Mouse (Mus musculus) kidney, adult 11 months (tissue): Measurements from ENCODE around the gene Cnih1.
"Not testable (repeated sequence)": the region's sequence is repeated elsewhere in the genome, so short reads cannot be mapped to it uniquely, and the experiment has no call there.

ENCODE experiments used
- DNase-seq: peaks from one replicate; pipeline ENCODE4 v3.0.0; 2022

Gene Cnih1

DNA sequence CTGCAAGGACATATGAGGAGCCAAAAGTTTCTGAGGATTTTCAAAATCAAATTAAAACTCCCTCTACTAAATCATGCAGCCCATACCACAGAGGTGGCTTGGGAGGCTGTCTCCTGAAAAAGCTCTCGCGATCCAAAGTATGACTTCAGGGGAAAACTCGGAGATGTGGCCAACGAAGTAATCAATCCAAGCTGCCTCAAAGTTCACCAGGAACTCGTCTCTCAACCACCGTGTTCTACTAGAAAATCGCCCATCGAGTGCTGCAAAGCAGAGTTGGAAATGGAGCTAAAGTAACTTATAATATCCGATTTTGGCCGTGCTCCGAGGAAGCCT lies 791 bp downstream of the Cnih1 start:
- DNase-seq = no peak

DNA sequence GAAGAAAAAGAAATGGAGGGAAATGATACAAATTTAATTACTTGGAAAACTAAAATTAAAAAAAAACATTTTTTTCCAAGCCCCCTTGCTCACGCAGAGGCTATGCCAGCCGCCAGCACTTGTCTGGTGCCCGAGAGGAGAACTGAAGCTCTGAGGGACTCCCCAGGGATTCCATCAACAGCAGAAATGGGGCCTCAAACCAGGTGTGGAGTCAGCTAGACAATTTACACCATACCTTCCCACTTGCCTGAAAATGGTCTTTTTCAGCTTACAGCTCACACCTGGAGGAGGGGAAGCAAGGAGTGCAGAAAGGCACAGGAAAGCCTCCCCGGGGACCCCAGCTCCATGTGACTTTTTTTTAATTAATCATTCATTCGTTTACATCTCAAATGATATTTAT lies 3.0 kb downstream of the Cnih1 start:
- DNase-seq = no peak

DNA sequence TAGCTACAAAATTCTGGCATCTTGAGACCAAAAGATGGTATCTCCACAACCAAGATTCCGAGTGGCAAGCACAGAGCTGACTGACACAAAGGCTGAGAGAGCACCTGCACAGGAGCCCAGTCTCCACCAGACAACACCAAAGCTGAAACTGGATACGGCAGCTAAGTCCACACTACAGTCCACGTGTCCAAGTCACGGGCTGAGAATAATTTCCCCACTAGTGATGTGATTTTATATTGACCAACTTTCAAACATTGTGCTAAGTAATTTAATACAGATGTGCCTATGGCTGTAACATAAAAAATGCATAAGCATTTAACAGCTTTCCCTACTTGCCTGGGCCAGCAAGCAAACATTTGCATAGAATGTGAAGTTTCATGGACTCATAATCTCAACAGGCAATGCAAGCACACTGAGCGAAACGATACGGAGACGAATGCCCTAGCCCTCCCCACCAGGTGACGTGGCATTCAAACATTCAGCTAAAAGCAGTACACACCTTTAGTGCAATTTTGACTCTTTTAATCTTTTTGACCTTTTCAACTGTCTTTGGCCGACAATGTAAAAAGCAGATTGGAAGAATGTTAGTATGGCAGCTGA lies 4.8 kb downstream of the Cnih1 start:
- DNase-seq = no peak

DNA sequence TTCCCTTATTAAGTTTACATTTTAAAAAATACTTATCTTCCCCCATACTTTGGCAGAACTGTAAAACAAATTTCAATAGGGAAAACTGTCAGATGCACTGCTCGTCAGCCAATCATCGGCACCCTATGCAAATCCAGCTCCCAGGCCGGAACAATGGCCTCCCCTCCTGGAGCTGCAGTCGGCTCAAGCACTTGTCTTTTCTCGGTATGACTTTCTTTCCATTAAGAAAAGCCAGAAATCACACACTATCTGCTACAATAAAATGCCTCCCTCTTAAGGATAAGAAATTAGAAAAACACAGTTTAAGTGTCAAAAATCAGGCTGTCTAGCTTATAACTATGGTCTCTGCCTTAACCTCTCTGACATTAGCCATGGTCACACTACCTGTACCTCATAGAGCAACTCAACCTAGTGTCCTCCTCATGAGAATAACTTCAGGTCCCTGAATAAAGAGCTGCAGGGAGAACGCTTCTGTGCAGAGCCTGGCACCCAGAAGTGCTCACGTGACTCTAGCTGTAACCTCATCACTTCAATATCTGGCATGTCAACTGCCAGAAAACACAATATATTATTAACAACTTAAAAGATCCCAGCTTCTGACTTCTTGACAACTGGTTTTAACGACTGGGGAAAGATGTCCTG lies 5.9 kb downstream of the Cnih1 start:
- no peak for DNase-seq

DNA sequence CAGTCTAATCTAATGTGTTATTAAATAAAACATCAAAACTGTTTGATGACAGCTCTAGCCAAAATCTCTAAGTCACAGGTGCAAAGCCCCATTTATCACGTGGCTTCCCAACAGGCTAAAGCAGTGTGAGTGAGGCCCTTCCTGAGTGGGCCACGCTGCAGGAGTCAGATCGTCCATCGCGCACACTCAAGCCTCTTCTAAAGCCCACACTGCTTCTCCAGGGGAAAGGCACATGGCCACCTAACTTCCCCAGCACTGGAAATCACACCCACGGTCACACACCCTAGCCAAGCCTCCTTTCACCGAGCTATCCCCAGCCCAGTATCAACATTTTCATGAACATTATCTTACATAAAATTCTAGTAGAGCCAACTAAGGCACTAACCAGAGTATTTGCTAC lies 7.1 kb downstream of the Cnih1 start:
- DNase-seq = no peak

DNA sequence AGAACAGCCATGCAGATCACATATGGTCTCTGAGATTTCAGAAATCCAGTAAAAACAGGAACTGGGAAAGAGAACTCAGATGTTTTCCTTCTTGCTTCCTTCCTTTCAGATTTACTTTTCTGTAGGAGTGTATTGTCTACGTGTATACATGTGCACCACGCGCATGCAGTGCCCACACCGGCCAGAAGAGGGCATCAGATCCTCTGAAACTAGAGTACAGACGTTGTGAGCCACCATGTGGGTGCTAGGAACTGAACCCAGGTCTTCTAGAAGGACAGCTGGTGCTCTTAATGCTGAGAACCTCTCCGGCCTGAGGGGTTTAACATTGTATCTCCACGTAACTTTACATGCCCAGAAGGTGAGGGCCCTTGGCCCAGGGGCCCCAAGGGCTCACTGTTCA lies 9.0 kb downstream of the Cnih1 start:
- DNase-seq = no peak

DNA sequence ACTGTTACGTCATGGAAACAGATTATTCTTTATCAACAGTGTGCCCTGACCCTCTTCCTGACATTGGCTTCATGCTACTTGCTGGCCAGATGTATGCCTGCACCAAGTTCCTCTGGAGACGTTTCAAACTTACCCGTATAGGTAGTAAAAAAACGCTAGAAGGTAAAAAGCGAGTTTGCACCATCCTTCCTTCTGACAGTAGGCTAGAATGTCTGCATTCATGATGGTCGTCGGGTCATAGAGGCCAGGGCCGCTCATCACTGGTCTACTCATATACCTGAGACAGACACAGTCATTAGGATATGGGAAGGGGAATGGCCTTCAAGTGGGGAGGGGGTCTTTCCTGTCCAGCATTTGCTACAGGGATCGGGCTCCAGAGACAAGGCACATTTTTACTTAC lies 9.5 kb downstream of the Cnih1 start:
- no peak for DNase-seq

DNA sequence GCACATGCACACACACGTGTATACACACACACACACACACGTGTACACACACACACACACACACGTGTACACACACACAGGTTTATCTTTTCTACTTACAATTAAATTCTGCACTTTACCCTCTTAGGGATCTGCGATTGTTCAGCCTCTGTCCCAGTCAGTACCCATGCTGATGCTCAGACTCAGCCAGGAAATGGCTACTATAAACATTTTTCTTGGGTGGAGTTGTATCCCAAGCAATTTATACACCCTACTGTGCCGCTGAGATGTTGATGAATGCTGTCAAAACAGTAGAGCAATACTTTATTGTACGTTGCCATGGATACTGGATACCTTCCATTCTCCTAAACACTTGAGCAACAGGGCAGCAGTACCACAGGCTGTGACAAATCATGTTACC lies 18.2 kb downstream of the Cnih1 start:
- no peak for DNase-seq

DNA sequence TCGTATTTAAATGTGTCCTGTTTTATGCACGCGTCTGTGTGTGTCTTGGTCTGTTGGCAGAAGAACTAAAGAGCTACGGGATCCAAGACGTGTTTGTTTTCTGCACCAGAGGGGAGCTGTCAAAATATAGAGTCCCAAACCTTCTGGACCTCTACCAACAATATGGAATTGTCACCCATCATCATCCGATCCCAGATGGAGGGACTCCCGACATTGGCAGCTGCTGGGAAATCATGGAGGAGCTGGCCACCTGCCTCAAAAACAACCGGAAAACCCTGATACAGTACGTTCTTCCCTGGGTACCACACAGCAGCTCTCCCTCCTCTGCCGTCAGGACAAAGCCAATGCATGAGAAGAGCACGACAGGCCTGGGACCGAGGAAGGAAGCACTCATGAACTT lies 21.1 kb downstream of the Cnih1 start:
- DNase-seq = no peak

DNA sequence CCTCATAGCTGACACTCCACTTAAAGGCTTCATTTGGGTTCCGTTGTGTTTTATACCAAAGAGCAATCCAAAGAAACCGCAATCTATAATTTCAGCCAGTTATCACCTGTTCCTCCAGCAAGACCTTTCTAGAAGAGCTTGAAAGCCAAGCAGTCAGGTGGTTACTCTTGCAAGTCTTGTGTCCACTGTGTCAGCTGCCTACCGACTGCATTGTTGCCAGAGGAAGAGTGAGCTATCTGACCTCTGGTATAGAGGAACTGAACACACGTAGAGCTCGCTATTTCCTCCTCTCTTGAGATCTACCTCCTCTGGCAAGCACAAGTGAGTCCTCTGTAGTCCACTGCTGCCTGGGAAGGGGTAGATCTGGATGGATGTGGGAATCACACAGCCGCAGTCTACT lies 27.0 kb downstream of the Cnih1 start:
- no peak for DNase-seq

DNA sequence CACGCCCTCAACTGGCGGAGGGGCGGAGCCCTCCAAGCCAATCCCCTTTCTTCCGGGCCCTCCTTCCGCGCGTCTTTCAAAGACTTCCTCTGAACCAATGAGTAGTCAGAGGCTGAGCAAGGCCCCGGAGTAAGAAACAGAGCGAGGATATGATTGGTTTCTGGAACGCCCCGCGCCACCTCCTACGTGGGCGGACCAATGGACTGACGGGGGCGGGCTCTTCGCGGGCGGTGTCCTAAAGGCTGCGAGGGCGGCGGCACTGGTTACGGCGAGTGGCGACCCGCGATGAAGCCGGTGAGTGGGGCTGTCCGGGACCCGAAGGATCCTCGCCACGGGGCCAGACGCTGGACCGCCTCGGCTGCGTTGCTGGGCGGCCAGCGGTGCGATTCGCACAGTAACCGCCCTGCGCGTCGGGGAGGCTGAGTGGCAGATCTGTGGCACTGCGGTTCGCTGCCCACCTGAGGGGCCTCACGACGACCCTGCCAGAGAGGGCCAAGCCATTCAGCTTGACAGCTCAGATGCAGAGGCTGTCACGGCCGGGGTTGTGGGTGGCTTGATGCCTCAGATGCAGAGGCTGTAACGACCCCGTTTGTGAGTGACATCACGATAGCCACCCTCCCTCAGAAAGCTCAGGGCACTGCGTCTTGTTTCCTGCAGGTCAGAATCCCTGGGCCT lies 27.7 kb downstream of the Cnih1 start, which contains the start of gene Cdkn3:
Cdkn3 (plus strand) TSS at position 187 of the 675 bp plus-strand sequence.
- peak; percentile 96 for DNase-seq

DNA sequence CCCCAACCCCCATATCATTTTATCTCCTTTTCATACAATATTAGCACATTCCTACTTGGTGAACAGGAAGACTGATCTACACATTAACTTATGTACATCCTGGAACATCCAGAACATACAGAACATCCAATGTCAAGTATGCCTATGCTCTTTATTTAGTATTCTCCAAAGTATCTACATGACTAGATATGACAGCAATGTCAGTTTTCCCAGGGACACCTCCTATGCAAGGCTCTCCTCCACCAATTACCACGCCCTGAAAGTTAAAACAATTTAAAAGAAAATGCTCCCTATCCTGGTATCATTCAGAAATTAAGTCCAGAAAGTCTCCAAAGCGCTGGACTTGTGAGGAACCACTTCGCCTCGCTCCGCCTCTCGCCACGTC lies 28.2 kb downstream of the Cnih1 start:
- no peak for DNase-seq

DNA sequence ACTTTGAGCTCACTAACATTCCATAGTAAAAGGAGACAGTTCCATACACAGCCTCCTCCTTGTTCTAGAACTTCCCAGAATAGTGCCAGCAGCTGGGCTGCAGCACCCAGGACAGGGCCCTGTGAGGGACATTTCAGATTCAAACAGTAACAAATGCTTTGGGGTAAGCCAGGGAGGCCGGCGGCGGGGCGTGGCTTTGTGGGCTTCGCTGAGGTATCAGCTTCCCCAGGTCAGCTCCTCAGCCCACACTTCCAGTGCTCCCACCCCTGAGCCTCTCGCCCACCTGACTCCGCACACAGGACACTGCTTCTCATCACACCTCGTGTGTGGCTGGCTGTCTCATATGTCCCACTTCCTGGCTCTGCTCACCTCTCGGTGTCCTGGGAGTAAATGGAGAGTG lies 30.5 kb downstream of the Cnih1 start:
- no peak for DNase-seq

DNA sequence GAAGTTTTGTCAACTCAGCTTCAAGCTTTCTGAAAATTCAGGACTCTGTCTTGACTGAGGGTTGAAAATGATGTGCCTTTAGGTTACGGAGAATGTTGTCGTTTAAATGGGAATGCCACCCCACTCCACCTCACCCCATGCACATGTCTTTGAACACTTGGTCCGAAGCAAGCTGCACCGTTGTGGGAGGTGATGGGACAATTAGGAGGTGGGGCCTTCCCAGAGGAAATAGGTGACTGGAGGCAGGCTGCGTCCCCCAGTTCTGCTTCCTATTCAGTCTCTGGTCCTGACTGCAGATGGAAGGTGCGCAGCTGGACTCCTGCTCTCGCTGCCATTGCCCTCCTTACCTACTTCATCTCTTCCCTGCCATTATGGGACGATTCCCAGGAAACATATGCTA lies 32.4 kb downstream of the Cnih1 start:
- DNase-seq = no peak

DNA sequence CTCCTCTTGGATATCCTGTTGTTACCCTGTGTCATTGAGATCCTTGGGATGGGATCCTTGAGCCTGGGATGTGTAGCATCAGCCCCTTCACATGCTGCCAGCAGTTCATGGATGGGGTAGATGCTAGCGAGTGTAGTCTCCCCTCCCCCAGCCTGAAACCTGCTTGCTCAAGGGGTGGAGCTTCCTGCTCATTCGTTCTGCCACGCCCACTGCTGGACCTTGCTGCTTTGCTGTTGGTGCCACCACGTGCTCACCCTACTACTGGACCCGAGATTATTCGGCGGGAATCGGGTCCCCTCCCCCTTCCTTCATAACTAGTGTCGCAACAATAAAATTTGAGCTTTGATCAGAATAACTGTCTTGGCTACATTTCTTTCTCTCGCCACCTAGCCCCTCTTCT lies 33.8 kb downstream of the Cnih1 start:
- peak; percentile 46 for DNase-seq

DNA sequence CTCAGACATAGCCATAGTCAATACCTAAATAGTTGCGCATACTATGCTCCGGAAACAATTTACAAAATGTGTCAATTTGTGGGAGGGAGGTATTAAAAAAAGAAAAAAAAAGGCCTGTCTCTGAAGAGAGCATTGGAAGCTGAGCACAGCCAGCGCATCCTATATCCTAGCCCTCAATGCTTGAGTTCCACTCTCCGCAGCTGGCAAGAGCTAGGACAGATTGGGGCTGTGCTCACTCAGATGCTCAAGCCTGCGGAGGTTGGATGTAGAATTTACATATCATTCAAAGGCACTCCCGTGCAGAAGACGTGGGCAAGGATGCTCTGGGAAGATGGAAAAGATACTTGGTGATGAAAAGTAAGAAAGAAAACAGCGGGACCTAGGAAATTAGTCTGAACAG lies 42.8 kb downstream of the Cnih1 start:
- DNase-seq = no peak

DNA sequence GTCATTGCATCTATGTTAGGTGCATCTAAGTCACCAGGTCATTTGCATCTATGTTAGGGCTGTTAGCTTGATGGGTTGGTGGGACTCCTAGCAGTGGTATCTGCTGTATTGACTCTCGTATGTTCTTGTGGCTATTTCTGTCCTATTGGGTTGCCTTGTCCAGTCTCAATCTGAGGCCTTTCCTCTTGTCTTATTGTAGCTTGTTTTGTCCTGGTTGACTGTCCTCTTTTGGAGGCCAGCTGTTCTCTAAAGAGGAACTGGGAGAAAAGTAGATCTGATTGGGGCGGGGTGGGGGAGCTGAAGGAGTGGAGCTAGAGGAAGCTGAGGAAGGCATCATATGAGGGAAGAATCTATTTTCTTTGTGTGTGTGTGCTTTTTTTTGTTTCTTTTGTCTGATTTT lies 45.5 kb downstream of the Cnih1 start:
- DNase-seq = no peak

DNA sequence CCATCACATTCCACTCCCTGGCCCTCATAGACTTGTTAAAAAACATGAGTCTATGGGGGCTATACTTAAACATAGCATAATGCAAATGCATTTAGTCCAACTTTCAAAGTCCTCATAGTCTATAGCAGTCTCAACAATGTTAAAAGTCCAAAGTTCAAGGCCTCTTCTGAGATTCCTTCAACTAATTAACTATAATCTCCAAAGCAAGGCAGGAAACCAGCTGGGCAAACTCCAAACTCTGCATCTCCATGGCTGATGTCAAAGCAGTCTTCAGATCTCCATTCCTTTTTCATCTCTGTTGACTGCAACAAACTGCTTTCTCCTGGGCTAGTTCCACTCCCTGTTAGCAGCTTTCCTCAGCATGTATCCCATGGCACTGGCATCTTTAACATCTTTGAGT lies 50.9 kb downstream of the Cnih1 start:
- DNase-seq = not testable (repeated sequence)

DNA sequence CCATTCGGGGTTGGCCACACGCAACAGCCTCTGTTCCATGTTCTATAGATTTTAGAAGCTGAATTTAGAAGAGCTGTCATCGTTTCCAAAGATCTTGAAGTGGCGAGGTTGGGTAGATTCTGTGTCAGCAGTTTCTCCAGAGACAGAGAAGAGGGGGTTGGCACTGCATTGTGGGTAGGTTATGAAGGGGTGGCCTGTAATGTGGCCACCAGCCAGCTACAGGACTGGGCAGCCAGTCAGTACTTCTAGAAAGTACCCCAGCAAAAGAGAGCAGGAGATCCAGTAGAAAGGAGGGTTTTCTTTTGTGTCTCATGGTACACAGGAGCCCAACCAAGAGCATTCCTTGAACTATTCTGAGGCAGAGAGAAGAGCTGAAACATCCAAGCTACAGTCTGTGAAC lies 51.8 kb downstream of the Cnih1 start:
- DNase-seq = no peak

DNA sequence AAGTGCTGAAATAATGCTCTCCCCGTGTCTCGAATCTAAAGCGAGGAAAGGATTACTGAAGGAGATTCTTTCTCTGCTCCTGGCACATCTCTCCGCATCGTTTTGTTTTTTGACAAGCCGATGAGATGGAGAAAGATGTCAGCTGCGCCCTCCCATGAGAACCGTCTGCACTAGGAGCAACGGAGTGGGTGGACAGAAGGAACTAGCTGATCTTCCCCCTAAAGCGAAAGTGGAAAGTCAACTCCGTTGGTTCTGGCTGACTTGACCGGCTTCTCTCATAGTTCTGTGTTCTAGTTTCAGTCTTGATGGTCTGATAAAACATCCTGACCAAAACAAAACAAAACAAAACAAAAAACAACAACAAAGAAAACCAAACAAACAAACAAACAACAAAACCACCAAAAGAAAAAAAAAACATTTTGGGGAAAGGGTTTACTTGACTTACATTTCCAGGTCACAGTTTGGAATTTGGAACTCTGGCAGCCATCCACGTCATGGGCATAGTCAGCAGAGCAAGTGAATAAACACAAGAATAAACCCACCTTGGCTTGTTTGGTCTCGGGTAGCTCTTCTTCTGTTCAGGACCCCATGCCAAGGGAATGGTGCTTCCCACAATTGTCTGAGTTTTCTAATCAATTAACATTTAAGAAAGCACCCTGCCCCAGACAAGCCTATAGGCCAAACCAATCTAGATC lies 53.3 kb downstream of the Cnih1 start:
- no peak for DNase-seq

DNA sequence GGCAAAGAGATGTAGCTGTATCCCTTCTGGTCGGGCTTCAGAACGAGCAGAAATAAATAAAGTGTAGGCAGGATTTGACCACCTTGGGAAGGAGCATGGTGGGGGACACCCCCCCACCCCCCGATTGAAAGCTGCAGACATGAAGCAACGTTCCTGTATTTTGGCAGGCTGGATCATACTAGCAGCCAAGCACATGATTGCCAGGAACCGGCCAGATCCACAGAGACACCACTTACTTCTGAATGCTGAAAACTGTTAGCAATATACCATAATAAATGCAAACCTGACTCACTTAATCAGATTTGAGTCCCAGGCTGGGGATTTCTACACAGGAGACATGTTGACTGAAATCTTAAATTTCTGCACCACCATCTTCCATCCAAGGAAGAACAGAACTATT lies 53.9 kb downstream of the Cnih1 start:
- no peak for DNase-seq

DNA sequence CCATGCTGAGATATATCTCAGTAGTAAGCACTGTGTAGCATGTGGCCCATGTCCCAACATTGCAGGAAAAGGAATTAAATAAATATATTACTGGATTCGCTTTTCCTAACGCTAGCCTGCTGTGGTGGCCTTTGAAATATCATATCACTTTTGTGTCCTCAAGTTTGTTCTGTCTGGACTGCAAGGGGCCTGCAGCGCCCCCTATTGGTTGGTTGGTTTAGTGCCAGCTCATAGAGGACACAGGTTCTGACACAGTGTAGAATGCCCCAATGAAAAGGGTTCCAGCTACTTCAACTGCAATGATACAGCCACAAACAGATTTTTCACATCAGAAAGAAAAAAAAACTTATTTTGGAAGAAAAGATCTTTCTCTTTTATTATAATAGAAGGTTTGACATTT lies 62.5 kb downstream of the Cnih1 start:
- no peak for DNase-seq
